Mouse (Mus musculus) cortical plate, adult 2 months (tissue): ENCODE results near the gene Zfp786.
A peak's percentile ranks its signal among the peaks of the same experiment; 100 is the strongest.

Experiments used
- CTCF ChIP-seq: fragments of 200-500 bp; IDR thresholded peaks from 2 replicates; pipeline ENCODE4 v1.5.1; 2011; ENCODE audit warnings: mild to moderate bottlenecking, control low read depth, low read length; ENCODE audit not compliant: insufficient read depth; ENCODE audit errors: extremely low read depth
- POLR2A ChIP-seq: fragments of 200-500 bp; IDR thresholded peaks from 2 replicates; pipeline ENCODE4 v1.6.1; 2011; ENCODE audit warnings: mild to moderate bottlenecking, low read length, control low read depth; ENCODE audit not compliant: insufficient read depth; ENCODE audit errors: extremely low read depth

GRCm38 (mm10) chr6:47794106-47794830, 36.4 kb downstream of the Zfp786 start:
- TF ChIP-seq CTCF = peak; percentile 59
- TF ChIP-seq POLR2A = no peak
